Mouse (Mus musculus) cortical plate, adult 2 months (tissue): ENCODE data around the gene Lipf. TPM values are rescaled to one million over a fixed set of nuclear protein-coding genes. Genes with fewer than 3 reads are reported as not detected.

Experiments used
- H3K27ac ChIP-seq: fragments of 200-500 bp; 2 replicates; pipeline ENCODE4 v1.5.1; 2012; ENCODE audit warnings: low read length, control low read depth, inconsistent platforms; ENCODE audit not compliant: insufficient read depth
- H3K4me1 ChIP-seq: fragments of 200-500 bp; 2 replicates; pipeline ENCODE4 v1.6.1; 2011; ENCODE audit warnings: low read length; ENCODE audit not compliant: control insufficient read depth, insufficient read depth
- H3K4me3 ChIP-seq: fragments of 200-500 bp; 2 replicates; pipeline ENCODE4 v1.5.1; 2011; ENCODE audit warnings: mild to moderate bottlenecking, low read length, control low read depth; ENCODE audit not compliant: insufficient read depth
- CTCF ChIP-seq: fragments of 200-500 bp; IDR thresholded peaks from 2 replicates; pipeline ENCODE4 v1.5.1; 2011; ENCODE audit warnings: mild to moderate bottlenecking, control low read depth, low read length; ENCODE audit not compliant: insufficient read depth; ENCODE audit errors: extremely low read depth
- POLR2A ChIP-seq: fragments of 200-500 bp; IDR thresholded peaks from 2 replicates; pipeline ENCODE4 v1.6.1; 2011; ENCODE audit warnings: mild to moderate bottlenecking, low read length, control low read depth; ENCODE audit not compliant: insufficient read depth; ENCODE audit errors: extremely low read depth
- polyA plus RNA-seq: library from polyadenylated mRNA; depleted of rRNA; stranded (reverse); fragments of >200 nt; gene quantifications from 2 replicates; pipeline ENCODE4 v1.2.3, GENCODE M21; 2012; rRNA removed

Lipf gene
- polyA plus RNA-seq = not detected in 2 replicates

- TF ChIP-seq POLR2A (no peak), CTCF (no peak)
- no peaks in the 10 kb centered on the region for H3K4me1 ChIP-seq
- no peak within 1 kb of the TSS for H3K4me3 ChIP-seq
- no peak within 1 kb of the TSS for H3K27ac ChIP-seq
Measured at GRCm38 (mm10) chr19:33960887-33961286, at the start of gene Lipf. Lipf (plus strand) TSS chr19:33961187.

DNA sequence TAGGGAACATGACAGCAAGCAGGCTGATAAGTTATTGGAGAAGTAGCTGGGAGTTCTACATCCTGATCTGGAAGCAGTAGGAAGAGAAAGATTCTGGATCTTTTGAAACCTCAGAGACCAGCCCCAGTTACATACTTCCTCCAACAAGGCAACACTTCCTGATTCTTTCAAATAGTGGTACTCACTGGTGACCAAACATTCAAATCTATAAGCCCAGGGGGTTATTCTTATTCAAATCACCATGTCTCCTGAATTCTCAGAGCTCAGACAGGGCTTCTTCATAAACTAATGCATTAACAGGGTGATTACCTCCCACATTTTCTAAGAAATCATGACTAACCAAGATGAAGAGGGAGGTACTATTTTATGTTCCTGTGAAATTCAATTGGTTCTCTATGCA, 36.9 kb upstream of the Lipf start:
- TF ChIP-seq POLR2A (no peak), CTCF (no peak)
- no peaks in the 10 kb centered on the region for H3K4me1 ChIP-seq
- H3K4me3 ChIP-seq = no peak overlapping the region
- no peak overlapping the region for H3K27ac ChIP-seq

DNA sequence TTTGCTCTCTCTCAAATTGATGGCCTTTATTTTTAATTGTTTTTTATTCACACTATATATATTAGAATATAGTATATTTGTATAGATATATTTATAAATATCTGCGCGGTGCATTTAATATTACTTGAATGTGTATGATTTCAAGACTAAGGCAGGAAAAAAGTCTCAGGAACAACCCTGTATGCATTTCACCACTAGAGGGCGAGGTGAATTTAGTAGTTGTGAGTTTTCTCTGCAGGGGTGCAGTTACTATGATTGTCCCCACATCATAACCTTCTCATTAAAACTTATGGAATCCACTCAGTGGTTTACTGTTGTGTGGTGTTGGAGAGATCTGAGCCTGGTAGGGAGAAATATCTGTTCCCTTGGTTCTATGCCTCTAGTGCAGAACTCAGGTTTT, 18.0 kb downstream of the Lipf start:
- Histone ChIP-seq H3K4me3 (no peak overlapping the region), H3K27ac (no peak overlapping the region), H3K4me1 (no peaks in the 10 kb centered on the region)
- TF ChIP-seq POLR2A = no peak
- no peak for TF ChIP-seq CTCF

GRCm38 (mm10) chr19:33983043-33983442, 22.1 kb downstream of the Lipf start:
- H3K4me3 ChIP-seq = no peak overlapping the region
- TF ChIP-seq POLR2A (no peak), CTCF (no peak)
- H3K27ac ChIP-seq = no peak overlapping the region
- H3K4me1 ChIP-seq = no peaks in the 10 kb centered on the region

GRCm38 (mm10) chr19:34008002-34008401, 47.0 kb downstream of the Lipf start, which contains the start of gene Lipk:
Lipk (plus strand) TSS chr19:34008290.
- H3K4me3 ChIP-seq = no peak within 1 kb of the TSS
- no peak within 1 kb of the TSS for H3K27ac ChIP-seq
- H3K4me1 ChIP-seq = no peaks in the 10 kb centered on the region
- TF ChIP-seq CTCF (no peak), POLR2A (no peak)

- TF ChIP-seq CTCF (no peak), POLR2A (no peak)
- Histone ChIP-seq H3K27ac (no peak overlapping the region), H3K4me1 (no peaks in the 10 kb centered on the region), H3K4me3 (no peak overlapping the region)
Measured at GRCm38 (mm10) chr19:34021440-34022172, 60.6 kb downstream of the Lipf start.

GRCm38 (mm10) chr19:34022759-34023158, 61.8 kb downstream of the Lipf start:
- TF ChIP-seq POLR2A (no peak), CTCF (no peak)
- Histone ChIP-seq H3K4me1 (no peaks in the 10 kb centered on the region), H3K4me3 (no peak overlapping the region), H3K27ac (no peak overlapping the region)

Other genes with a start within 250 kb of the Lipf start
- gene Lipo2, start 209.8 kb upstream of the Lipf start, polyA plus RNA-seq = 0.13 and 0.17 TPM in 2 replicates
- 5.1 and 5.2 TPM in 2 replicates for gene Lipo3, start 199.2 kb upstream of the Lipf start, polyA plus RNA-seq
- not detected in 2 replicates for gene Lipo1, start 173.7 kb upstream of the Lipf start, polyA plus RNA-seq
- gene Lipk, start 47.1 kb downstream of the Lipf start, polyA plus RNA-seq = 0.04 TPM in 1 of 2 replicates, not detected in the other
- not detected in 2 replicates for gene Lipn, start 106.2 kb downstream of the Lipf start, polyA plus RNA-seq
- gene Lipm, start 139.7 kb downstream of the Lipf start, polyA plus RNA-seq = 0.13 and 0.19 TPM in 2 replicates
- 0.04 and 0.57 TPM in 2 replicates for gene Ankrd22, start 204.9 kb downstream of the Lipf start, polyA plus RNA-seq
- gene Stambpl1, start 231.0 kb downstream of the Lipf start, polyA plus RNA-seq = 16.4 TPM in 2 replicates